Mouse (Mus musculus): Measurements from ENCODE around the gene S100z. TPM values are rescaled to one million over a fixed set of nuclear protein-coding genes. Genes with fewer than 3 reads are reported as not detected.

Gene S100z
- total RNA-seq, 2 experiments from 2014 or later, result not detected

DNA sequence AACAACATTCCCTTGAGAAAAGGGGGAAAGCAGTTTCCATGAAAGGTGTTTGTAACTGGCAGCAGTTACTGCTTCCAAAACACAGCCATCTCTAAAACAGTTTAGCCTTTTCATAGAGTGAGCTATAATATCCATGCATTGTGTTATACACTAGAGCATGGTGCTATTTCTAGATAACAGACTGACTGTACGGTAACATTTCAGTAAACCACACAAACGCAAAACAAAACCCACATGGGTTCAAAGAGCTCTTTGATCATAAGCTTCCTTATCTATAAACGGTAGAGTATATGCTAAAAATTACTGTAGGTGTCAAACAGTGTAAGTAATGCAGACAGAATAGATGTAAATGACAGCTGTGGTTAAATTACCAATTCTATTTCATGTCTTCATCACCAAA lies 28.8 kb downstream of the S100z start:
- no peak for DNase-seq (ENCODE audit: low spot score in 2 of 2)

DNA sequence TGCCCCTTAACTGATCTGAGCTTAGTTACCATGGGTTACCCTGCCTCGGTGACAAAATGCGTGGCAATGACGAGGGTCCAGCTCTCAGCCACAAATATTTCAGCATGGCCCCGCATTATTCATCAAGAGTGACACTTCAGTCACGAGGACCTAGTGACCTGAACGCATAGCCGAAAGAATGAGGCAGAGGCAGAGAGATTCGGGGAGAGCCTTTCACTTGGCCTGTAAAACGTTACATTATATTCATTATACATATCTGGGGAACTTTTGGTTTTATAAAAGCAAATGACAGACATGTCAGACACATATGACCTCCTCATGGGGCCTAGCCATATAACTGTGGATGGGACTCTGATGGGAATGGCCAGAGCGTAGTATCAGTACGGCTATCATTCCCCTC lies 33.7 kb downstream of the S100z start, which contains the start of gene Crhbp:
TSS of gene Crhbp (minus strand) at position 101 of the 400 bp plus-strand sequence.
- no peak for DNase-seq (ENCODE audit: low spot score in 2 of 2)

- DNase-seq (ENCODE audit: low spot score in 2 of 2), result no peak
Observed at GRCm38 (mm10) chr13:95444291-95444690, 34.2 kb downstream of the S100z start.

- DNase-seq (ENCODE audit: low spot score in 2 of 2), result no peak
Observed at GRCm38 (mm10) chr13:95443376-95444233, 34.9 kb downstream of the S100z start.

GRCm38 (mm10) chr13:95442901-95443300 lies 35.6 kb downstream of the S100z start:
- no peak for DNase-seq (ENCODE audit: low spot score in 2 of 2)

DNA sequence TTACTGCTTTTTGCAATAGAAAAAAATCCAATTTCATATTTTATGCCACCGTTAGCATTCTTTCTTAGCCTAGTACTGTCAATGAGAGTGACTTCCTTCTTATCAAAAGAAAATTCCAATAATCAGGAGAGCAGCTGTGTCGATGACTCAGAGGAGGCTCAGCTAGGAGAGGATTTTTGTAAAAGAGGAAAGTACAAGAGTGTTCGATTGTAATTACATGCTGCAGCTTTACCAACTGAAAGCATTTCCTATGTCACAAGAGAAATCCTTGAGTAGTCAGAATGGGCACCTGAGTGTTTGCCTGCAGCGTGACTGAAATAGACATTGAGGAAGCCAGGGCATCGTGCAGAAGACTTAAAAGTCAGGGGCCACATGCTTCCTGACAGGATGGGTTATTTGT lies 39.0 kb downstream of the S100z start:
- no peak for DNase-seq (ENCODE audit: low spot score in 2 of 2)

DNA sequence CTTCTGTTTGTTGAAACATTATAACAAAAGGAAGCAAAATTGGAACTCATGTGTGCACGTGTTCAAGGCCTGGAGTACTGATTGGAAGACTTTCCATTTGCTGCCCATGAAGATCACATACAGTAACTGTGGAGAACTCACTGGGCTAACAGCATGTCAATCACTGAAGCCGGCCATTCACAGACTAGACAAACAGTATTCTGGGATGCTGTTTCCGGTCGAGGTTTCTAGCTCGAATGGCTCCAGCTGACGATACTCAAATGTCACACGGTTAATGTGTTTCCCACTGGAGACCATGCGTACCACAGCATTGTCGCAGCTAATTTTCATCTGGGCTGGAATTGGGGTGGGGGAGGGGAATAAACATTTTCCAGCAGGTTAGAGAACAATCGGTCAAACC lies 46.8 kb downstream of the S100z start:
- DNase-seq (ENCODE audit: low spot score in 2 of 2), result no peak

DNA sequence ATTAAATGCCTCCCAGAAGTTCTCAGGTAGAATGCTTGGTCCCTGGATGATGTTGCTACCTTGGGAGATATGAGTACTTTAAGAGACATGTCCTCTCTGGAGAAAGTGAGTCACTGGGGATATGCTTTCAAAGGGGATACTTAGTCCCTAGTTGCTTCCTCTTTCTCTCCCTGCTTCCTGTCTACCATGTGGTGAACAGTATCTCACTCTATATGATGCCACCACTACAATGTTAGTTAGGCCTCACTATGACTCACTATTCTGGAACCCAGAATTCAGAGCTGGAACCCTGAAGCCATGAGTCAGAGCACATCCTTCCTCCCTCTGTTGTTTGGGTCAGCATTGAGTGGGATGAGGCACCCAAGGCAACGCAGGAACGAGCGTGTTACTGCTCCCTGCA lies 51.0 kb downstream of the S100z start:
- DNase-seq (ENCODE audit: low spot score in 2 of 2), result no peak

Other genes with a start within 250 kb of the S100z start
- gene Pde8b, start 228.4 kb downstream of the S100z start, total RNA-seq (2021), result 100 to 1,000 TPM in 1 of 2 experiments, 10 to 100 TPM in 1; 46.0 to 152 TPM
- gene Zbed3, start 155.1 kb downstream of the S100z start, total RNA-seq (2021), result 10 to 100 TPM; 21.4 to 29.3 TPM
- 10 to 100 TPM; 33.3 to 40.1 TPM for gene Aggf1, start 103.4 kb downstream of the S100z start, total RNA-seq (2021)
- under 1 TPM in 1 of 2 experiments, not detected in 1; 0.29 TPM for gene Crhbp, start 33.8 kb downstream of the S100z start, total RNA-seq (2021)
- under 1 TPM; 0.10 to 0.45 TPM for gene F2rl1, start 46.5 kb upstream of the S100z start, total RNA-seq (2021)
- gene F2r, start 139.8 kb upstream of the S100z start, total RNA-seq (2021), result 100 to 1,000 TPM in 1 of 2 experiments, 10 to 100 TPM in 1; 91.0 to 163 TPM
- under 1 TPM; 0.17 to 0.19 TPM for gene F2rl2, start 218.1 kb upstream of the S100z start, total RNA-seq (2021)

Data from adrenal gland, adult 18-20 months (tissue).